Mouse (Mus musculus): Measurements from ENCODE around the gene Tnfsfm13. TPM values are rescaled to one million over a fixed set of nuclear protein-coding genes. Genes with fewer than 3 reads are reported as not detected.
"Not testable (repeated sequence)": the region's sequence is repeated elsewhere in the genome, so short reads cannot be mapped to it uniquely, and the experiment has no call there.

Gene Tnfsfm13
- total RNA-seq, 1 experiment from 2014 or later = 1.5 TPM

DNA sequence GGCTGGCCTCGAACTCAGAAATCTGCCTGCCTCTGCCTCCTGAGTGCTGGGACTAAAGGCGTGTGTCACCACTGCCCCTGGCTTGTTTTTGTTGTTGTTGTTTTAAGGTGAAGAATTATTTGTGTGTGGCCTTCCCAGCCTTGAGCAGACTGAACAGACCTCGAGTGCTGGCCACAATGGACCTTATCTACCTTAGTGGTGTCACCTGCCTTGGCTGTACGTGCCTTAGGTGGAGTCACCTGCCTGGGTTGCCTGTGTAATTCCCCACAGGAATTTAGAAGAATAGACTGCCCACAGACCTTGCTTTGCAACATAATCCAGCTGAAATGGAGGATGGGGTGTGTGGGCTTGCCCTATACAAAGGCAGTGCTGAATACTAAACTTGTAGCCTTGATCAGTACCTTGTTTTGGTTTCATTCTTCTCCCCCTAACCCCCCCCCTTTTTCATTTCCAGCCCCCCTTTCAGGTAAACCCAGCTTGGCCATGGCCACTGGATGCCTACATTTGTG is 12.0 kb upstream of the Tnfsfm13 start:
- no peak for ATAC-seq (replicated peaks in 1 of 2; ENCODE audit: insufficient read depth in 1 of 2, low FRiP score in 2 of 2, low TSS enrichment in 1 of 2, low read depth in 1 of 2, poor library complexity in 2 of 2, severe bottlenecking in 2 of 2)

DNA sequence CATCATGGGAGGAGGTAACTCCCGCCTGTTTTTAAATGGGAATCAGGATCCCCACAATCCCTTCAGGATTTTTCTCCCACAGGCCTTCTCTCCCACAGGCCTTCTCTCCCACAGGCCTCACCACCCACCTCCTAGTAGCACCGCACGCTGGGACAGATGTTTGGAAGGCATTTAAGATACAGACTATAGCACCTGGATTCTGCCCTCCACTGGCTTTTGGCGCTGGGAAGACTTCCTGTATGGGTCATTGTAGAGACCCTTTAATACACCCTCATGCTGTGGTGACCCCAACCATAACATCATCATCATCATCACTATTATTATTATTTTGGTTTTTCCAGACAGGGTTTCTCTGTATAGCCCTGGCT is 11.6 kb upstream of the Tnfsfm13 start:
- ATAC-seq (replicated peaks in 1 of 2; ENCODE audit: insufficient read depth in 1 of 2, low FRiP score in 2 of 2, low TSS enrichment in 1 of 2, low read depth in 1 of 2, poor library complexity in 2 of 2, severe bottlenecking in 2 of 2) = no peak

DNA sequence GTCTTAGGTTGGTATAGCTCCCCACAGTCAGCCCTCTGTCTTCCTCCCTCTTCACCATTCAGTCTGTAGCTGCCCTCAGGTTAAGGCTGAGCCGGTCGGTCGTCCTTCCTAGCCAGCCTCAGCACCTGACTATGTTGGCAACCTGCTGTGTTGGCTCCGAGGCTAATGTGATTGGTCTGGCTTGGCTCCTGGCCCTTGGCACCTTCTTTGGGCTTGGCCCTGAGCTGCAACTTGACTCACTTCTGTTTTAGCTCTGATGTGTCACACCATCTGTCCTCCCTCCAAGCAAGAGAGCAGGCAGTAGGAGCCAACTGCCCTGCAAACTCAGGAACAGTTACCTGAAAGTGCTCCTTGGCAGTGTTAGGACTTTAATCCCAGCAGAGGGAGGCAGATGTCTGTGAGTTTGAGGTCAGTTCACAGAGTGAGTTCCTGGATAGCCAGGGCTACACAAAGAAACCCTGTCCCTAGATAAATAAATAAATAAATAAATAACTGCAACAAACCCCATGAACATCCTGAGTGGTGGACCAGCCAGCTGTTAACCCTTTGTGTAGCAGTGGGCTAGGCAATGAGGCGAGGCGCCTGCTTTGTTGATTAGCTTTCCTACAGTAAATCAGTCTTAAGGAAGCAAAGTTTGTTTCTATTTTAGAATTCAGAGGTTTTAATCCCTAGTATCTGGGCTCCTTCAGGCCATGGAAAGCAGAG is 11.0 kb upstream of the Tnfsfm13 start:
- no peak for ATAC-seq (replicated peaks in 1 of 2; ENCODE audit: insufficient read depth in 1 of 2, low FRiP score in 2 of 2, low TSS enrichment in 1 of 2, low read depth in 1 of 2, poor library complexity in 2 of 2, severe bottlenecking in 2 of 2)

DNA sequence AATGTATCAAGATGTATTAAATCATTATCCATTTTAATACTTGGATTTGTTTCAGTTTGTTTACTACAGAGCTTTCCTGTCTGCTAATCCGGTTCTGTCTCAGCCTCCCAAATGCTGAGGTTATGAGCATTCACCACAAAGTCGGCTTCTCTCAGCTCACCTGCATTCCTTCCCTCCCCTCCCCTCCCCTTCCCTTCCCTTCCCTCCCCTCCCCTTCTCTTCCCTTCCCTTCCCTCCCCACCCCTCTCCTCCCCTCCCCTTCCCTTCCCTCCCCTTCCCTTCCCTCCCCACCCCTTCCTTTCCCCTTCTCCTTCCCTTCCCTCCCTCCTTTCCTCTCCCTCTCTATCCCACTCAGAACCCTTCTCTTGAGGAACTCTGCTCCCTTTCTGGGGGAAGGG is 8.7 kb upstream of the Tnfsfm13 start:
- ATAC-seq (replicated peaks in 1 of 2; ENCODE audit: insufficient read depth in 1 of 2, low FRiP score in 2 of 2, low TSS enrichment in 1 of 2, low read depth in 1 of 2, poor library complexity in 2 of 2, severe bottlenecking in 2 of 2) = no peak

DNA sequence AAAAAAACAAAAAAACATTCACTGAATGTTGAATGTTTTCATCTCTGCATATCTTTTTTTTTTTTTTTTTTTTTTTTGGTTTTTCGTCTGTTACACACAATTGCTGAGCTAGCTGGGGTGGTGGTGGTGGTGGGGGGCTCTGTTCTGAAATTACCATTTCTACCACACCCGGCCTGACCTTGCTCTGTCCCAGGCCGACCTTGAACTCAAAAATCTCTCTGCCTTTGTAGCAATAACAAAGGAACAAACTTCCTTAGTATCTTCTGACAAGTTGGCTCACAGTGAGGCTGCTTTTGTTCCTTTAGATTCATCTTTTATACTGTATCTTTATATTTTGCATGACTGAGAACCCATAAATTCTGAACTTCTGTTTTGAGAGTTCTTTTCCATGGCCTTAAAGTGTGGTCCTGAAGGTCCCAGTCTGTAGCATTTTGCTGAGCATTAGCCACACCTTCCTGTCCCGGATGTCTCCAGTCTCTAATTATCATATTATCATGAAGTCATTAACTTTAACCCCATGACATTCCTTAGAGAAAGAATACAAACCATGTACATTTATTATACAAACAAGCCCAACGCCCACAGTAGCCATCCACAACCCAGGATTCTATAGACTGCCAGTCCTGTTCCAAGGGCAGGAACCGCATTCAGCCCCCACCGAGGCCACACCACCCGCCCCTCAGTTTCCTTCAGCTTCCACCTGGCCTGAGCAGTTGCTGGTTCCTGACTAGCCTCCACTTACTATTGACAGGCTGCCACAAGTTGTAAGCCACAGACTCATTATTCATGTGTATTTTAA is 8.1 kb upstream of the Tnfsfm13 start:
- no peak for ATAC-seq (replicated peaks in 1 of 2; ENCODE audit: insufficient read depth in 1 of 2, low FRiP score in 2 of 2, low TSS enrichment in 1 of 2, low read depth in 1 of 2, poor library complexity in 2 of 2, severe bottlenecking in 2 of 2)

DNA sequence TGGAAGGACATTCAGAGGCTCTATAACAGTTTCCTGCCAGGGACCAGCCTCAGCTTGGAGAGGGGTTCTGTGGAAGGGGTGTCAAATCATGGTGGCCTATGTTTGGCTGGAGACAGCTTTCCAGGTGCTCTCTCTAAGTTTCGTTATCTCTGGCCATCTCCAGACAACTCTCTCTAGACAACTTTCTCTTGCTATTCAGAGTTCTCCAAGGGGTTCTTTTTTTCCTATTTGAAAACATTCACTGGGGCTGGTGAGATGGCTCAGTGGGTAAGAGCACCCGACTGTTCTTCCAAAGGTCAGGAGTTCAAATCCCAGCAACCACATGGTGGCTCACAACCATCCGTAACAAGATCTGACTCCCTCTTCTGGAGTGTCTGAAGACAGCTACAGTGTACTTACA is 7.5 kb upstream of the Tnfsfm13 start:
- ATAC-seq (replicated peaks in 1 of 2; ENCODE audit: insufficient read depth in 1 of 2, low FRiP score in 2 of 2, low TSS enrichment in 1 of 2, low read depth in 1 of 2, poor library complexity in 2 of 2, severe bottlenecking in 2 of 2) = not testable (repeated sequence)

DNA sequence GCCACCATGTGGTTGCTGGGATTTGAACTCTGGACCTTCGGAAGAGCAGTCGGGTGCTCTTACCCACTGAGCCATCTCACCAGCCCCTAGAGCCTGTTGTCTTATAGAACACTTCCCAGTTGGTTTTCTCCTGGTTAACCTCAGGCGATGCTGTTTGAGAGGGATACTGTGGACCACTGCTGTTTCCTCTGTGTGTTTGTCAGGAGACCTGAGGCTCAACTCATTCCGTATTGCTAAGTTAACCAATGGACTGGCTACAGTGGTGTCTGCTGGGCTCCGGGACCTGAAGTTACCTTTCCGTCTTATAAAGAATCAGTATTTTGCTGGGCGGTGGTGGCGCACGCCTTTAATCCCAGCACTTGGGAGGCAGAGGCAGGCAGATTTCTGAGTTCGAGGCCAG is 7.0 kb upstream of the Tnfsfm13 start:
- ATAC-seq (replicated peaks in 1 of 2; ENCODE audit: insufficient read depth in 1 of 2, low FRiP score in 2 of 2, low TSS enrichment in 1 of 2, low read depth in 1 of 2, poor library complexity in 2 of 2, severe bottlenecking in 2 of 2) = not testable (repeated sequence)

DNA sequence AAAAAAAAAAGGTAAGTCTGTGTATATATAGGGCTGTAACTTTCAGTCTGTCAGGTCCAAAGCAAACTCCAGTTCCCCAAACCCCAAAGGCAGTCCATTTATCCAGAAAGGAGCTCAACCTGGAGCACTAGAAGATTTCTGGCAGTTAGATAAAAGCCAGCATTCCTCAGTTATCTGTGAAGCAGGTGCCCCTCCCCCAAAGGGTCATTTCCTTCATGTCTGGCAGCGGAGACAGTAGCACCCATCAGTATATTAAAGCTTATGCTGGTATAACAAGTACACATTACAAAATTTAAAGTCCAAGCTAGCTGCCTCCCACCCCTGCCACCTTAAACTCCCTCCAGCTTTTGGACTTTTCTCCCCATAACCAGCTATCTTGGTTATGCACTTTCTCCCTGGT is 3.7 kb upstream of the Tnfsfm13 start:
- ATAC-seq (replicated peaks in 1 of 2; ENCODE audit: insufficient read depth in 1 of 2, low FRiP score in 2 of 2, low TSS enrichment in 1 of 2, low read depth in 1 of 2, poor library complexity in 2 of 2, severe bottlenecking in 2 of 2) = no peak

DNA sequence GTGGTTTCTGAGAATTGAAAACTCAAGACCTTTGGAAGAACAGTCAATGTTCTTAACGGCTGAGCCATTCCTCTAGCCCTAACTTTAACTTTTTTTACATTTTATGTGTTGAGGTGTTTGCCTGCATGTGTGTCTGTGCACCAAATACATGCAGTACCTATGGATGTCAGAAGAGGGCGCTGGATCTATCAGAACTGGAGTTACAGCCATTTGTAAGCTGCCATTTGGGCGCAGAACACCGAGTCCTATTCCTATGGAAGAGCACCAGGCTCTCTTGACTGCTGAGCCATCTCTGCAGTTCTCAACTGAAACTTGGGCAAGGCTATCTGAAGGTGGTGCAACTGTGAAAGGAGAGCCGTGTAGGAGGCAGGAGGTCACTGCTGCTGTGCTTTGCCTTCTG is 2.7 kb upstream of the Tnfsfm13 start:
- ATAC-seq (replicated peaks in 1 of 2; ENCODE audit: insufficient read depth in 1 of 2, low FRiP score in 2 of 2, low TSS enrichment in 1 of 2, low read depth in 1 of 2, poor library complexity in 2 of 2, severe bottlenecking in 2 of 2) = no peak

DNA sequence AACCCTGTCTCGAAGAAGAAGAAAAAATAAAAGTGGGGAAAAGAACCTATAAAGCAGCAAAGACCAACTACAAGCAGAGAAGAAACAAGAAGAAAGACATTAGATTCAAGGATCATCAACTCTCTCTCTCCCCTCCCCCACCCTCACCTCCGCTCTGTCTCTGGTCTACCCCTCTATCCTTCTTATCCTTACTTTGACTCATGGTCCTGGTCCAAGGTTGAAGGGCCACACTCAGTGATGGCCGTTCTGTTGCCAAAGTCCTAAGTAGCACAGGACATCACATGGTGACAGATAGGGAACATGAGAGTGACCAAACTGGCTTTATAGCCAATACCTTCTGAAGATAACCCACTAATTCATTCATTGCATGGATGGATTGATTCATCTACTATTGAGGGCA is 1.5 kb upstream of the Tnfsfm13 start:
- no peak for ATAC-seq (replicated peaks in 1 of 2; ENCODE audit: insufficient read depth in 1 of 2, low FRiP score in 2 of 2, low TSS enrichment in 1 of 2, low read depth in 1 of 2, poor library complexity in 2 of 2, severe bottlenecking in 2 of 2)

DNA sequence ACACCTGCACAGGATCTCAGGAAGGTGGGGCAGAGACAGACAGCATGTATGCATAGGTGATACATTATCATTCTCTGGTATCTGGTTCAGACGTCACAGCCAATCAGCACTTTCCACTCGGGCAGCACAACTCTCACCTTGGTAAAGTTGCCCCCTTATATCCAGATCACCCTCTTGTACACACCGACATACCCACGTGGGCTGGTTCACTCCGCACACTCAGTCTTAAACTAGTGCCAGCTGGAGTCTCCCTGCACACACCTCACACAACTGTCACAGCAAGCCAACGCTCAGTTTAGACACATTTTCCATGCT is 895 bp downstream of the Tnfsfm13 start:
- ATAC-seq (replicated peaks in 1 of 2; ENCODE audit: insufficient read depth in 1 of 2, low FRiP score in 2 of 2, low TSS enrichment in 1 of 2, low read depth in 1 of 2, poor library complexity in 2 of 2, severe bottlenecking in 2 of 2) = no peak

DNA sequence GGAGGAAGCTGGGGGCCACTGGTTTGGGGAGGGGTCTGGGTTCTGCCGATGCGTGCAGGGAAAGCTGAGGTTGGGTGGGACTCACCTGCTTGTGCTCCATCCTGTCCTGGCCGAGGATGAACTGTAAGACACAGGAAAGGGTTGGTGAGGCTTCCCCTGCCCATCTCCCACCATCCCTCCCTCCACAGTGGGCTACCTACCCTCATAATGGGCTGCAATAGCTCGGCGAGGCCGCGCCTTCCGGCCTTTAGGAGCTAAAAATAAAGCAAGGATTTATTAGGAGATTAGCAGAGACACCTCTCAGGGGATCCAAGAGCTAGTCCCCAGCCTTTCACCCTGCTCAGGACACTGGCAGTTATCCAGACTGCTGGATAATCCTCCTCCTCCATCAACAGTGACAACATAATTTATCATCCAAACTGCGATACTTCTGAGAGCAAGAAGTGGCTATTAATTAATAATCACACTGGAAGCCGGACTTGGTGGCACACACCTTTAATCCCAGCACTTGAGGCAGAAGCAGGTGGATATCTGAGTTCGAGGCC is 2.4 kb downstream of the Tnfsfm13 start:
- ATAC-seq (replicated peaks in 1 of 2; ENCODE audit: insufficient read depth in 1 of 2, low FRiP score in 2 of 2, low TSS enrichment in 1 of 2, low read depth in 1 of 2, poor library complexity in 2 of 2, severe bottlenecking in 2 of 2) = no peak

DNA sequence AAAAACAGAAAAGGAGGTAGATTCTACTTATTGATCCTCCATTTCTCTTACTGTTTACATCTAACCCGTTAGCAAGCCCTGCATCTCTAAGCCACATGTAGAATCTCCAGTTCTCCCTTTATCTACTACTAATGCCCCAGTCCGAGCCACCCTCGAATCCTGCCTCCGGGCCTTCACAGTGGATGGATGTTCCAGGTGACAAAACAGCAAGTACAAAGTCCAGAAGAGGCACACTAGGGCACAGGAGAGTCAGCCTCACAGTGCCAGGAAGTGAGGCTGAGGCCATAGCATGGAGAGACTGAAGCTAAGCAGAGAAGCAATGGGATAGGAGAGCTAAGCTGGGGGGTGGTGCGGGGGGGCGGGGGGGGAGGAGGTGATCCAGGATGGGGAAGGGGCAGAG is 3.0 kb downstream of the Tnfsfm13 start:
- no peak for ATAC-seq (replicated peaks in 1 of 2; ENCODE audit: insufficient read depth in 1 of 2, low FRiP score in 2 of 2, low TSS enrichment in 1 of 2, low read depth in 1 of 2, poor library complexity in 2 of 2, severe bottlenecking in 2 of 2)

DNA sequence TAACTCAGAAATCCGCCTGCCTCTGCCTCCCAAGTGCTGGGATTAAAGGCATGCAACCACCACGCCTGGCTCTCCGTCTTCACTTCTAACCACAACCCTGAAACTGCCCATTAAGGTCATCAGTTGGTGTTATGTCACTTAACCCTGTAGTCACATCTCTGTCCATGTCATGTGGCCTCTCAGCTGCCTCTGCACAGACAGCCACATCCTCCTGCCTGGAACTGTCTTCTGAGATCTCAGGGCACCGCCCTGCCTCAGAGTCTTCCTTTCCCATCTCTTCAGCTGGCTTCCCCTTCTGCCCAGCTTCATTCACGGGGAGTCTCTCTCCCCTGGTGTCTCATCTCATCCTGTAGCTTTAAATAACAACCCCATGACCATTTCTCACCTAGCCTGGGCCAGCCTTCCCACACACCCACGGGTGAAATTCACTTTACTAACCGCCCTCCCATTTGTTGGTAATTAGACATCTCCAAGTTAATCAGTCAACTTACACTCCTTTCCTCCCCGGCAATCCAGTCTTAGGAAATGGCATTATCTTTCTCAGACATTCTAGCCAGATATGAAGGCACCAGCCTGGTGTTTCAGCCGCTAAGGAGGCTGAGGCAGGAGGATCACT is 3.6 kb downstream of the Tnfsfm13 start:
- no peak for ATAC-seq (replicated peaks in 1 of 2; ENCODE audit: insufficient read depth in 1 of 2, low FRiP score in 2 of 2, low TSS enrichment in 1 of 2, low read depth in 1 of 2, poor library complexity in 2 of 2, severe bottlenecking in 2 of 2)

DNA sequence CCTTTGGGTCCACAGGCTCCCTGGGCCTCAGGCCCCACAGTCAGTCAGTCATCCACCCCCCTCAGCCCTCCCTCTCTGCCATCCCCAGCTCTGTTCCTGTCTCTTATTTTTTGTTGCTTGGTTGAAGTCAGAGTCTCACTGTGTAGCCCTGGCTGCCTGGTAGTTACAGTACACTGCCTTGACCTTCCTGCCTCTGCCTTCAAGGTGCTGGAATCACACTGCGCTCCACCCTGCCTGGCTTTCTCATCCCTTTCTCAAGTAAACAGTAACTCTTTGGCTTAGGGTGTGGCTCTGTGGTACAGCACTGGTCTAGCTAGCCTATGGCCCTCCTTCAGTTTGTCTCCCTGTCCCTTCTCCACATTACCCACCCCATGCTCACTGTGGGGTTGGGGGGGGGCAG is 6.0 kb downstream of the Tnfsfm13 start:
- no peak for ATAC-seq (replicated peaks in 1 of 2; ENCODE audit: insufficient read depth in 1 of 2, low FRiP score in 2 of 2, low TSS enrichment in 1 of 2, low read depth in 1 of 2, poor library complexity in 2 of 2, severe bottlenecking in 2 of 2)

DNA sequence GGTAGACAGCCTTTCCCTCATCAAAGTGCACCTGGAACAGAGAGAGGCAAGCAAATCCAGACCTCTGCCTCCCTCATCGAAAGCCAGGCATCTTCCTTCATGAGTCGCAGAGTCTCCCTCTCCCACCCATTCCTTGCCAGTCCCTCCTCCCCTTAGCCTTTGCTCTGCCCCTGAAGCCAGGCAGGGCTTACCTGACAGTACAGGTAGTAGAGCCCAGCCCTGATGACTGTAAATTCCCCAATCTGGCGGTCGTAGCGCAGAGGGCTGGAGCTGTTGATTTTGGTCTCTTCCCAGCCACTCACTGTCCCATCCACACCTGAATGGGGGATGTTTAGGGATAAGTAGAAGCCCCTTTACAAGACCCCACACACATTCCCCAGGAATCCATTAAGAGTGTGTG is 8.8 kb downstream of the Tnfsfm13 start:
- no peak for ATAC-seq (replicated peaks in 1 of 2; ENCODE audit: insufficient read depth in 1 of 2, low FRiP score in 2 of 2, low TSS enrichment in 1 of 2, low read depth in 1 of 2, poor library complexity in 2 of 2, severe bottlenecking in 2 of 2)

DNA sequence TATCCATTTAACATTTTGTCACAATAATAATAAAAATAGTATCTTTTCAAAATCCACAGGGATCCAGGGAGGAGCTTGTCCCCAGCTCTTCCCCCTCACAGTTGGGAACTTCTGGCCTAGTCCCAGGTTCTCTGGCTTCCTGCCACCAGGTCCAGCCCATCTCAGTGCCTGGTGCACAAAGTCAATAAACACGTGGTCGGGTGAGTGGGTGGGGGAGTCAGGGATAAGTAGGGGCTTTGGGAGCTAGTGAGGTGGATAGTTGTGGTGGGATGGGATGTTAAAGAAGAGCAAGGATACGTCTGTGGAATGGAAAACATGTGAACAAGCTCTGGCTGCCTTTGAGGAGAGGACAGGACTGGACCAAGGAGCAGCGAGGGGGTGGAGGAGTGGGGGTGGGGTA is 9.5 kb downstream of the Tnfsfm13 start:
- no peak for ATAC-seq (replicated peaks in 1 of 2; ENCODE audit: insufficient read depth in 1 of 2, low FRiP score in 2 of 2, low TSS enrichment in 1 of 2, low read depth in 1 of 2, poor library complexity in 2 of 2, severe bottlenecking in 2 of 2)

DNA sequence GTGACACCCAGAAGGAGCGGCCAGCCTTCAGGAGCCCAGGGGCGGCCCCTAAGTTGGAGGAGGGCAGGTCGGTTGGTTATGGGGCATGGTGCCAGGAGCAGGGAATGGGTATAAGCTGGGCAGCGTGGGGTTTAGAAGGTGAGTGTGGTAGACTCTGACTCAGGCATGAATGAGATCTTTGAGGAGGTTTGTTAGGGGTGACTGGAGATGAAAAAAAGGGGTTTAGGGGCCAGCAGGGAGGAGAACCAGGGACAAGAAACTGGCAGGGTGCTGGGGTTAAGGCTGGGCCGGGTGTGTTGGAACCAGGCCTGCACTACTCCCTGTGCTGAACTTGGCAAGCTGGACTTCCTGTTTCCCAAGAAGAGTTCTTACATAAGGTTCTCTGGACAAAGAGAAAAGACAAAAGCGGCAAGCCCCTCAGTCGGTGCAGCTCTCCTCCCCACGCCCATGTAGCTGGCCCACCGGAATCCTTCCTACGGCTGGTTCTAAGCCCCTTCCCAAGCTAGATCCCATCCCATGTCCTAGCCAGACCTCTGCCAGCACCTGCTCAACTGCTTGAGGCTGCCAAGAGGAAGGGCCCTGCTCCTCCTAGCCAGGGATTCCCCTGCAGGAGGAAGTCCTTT is 10.3 kb downstream of the Tnfsfm13 start, which contains the start of gene Tnfsf13:
TSS of gene Tnfsf13 (minus strand) at position 259 of the 623 bp plus-strand sequence.
- ATAC-seq (replicated peaks in 1 of 2; ENCODE audit: insufficient read depth in 1 of 2, low FRiP score in 2 of 2, low TSS enrichment in 1 of 2, low read depth in 1 of 2, poor library complexity in 2 of 2, severe bottlenecking in 2 of 2) = peak; percentile 5 to 16; a peak in 1 of 4 replicates

Data from hematopoietic stem cell, adult 5-6 weeks (primary cell).